Mouse (Mus musculus) CD8-positive naive resting alpha-beta T cell, adult 2 months (primary cell): ENCODE measurements around the gene St6galnac6.
A peak's percentile ranks its signal among the peaks of the same experiment; 100 is the strongest.

Experiments used
- DNase-seq, 2 experiments: peaks; one replicate each; pipeline ENCODE4 v3.0.0; 2022; ENCODE audit warnings: low read depth in 2 of 2, low spot score in 2 of 2

Gene St6galnac6

GRCm38 (mm10) chr2:32582830-32583799 lies 16.4 kb upstream of the St6galnac6 start:
- peak; percentile 74 to 80 for DNase-seq

GRCm38 (mm10) chr2:32585149-32585714 lies 14.3 kb upstream of the St6galnac6 start:
- no peak for DNase-seq

DNA sequence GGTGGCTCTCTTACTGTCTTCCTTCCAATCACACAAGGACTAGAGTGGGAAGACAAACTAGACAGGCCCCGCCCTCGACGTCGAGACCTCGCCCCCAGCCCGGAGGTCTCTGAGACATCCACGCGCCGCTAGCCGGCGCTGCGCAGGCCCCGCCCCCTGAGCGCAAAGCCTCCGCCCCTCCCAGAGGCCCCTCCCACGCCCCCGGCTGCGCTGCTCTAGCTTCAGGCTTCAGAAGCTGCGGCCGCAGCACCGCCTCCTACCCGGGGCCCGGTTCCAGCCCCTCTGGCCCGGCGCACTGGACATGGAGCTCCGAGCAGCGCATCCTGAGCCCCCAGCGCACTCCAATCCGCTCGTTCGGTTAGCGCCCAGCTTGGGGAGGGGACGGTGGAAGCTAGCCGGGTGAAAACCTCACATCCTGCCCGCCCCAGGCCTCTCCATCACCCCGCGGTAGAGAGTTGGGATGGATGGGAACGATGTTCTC lies 12.6 kb upstream of the St6galnac6 start, which contains the start of gene St6galnac4:
TSS of gene St6galnac4 (plus strand) at position 225 of the 481 bp plus-strand sequence.
- peak; percentile 72 to 86 for DNase-seq

- DNase-seq = peak; percentile 45 to 52
Observed at GRCm38 (mm10) chr2:32587731-32588321, 11.7 kb upstream of the St6galnac6 start.

- DNase-seq = no peak
Observed at GRCm38 (mm10) chr2:32589213-32589795, 10.2 kb upstream of the St6galnac6 start.

DNA sequence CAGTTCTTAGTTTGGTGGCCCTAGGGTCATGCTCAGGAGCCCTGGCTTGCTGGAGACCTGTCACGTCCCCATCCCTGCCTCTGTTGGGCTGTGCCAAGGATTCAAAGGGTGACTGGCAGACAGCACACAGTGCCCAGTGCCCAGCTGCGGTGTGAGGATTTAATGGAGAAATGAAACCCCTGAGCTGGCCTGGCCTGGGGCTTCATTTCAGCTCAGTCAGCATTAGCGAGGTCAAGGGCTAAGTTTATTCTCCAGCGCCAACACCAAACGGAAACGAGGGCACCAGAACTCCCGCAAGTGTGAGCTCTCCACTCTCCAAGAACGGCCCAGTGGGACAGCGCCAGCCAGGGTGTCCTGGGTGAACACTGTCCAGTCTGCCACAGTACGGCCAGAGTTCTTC lies 9.3 kb upstream of the St6galnac6 start:
- DNase-seq = no peak

GRCm38 (mm10) chr2:32591249-32591648 lies 8.3 kb upstream of the St6galnac6 start:
- no peak for DNase-seq

GRCm38 (mm10) chr2:32596725-32597124 lies 2.8 kb upstream of the St6galnac6 start:
- DNase-seq = no peak

DNA sequence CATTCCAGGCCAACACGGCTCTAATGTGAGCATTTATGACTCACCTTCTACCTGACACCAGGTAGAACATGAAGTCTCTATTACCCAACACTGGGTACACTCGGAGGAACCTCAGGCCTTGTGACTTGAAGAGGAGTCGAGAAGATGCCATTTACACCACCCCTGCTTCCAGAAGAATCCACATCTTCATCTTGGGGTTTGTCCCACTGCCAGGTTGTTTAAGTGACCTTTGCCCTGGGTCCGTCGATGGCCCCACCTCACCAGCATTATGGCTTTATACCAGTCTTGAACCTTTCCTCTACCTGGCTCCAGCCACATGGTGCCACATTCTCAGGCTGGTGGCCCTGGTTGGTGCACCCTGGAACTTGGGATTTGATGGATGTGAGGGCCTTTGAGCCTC lies 2.3 kb upstream of the St6galnac6 start:
- DNase-seq = no peak

DNA sequence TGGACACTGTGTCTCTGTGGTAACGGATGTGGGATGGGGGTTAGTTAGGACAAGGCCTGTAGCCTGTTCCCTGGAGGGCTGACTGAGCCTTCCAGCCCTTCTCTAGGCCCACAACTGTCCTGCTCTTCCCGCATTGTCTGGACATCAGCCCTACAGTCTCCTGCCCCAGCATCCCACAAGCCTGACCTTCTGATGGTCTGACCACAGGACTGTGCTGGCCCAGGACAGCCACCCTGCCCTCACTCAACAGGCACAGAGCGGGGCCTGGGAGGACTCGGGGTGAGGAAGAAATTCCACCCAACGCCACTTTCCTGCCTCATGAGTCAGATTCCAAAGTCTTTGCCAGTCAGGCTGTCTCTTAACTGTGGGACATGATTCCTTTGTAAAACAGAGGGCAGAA lies 1.8 kb upstream of the St6galnac6 start:
- DNase-seq = no peak

- no peak for DNase-seq
Observed at GRCm38 (mm10) chr2:32598506-32598905, 1.0 kb upstream of the St6galnac6 start.

- peak in 1 of 2 experiments; percentile 9 for DNase-seq
Observed at GRCm38 (mm10) chr2:32601417-32602065, 2.0 kb downstream of the St6galnac6 start.

- DNase-seq = peak; percentile 85 to 91
Observed at GRCm38 (mm10) chr2:32602600-32603054, 3.1 kb downstream of the St6galnac6 start.

DNA sequence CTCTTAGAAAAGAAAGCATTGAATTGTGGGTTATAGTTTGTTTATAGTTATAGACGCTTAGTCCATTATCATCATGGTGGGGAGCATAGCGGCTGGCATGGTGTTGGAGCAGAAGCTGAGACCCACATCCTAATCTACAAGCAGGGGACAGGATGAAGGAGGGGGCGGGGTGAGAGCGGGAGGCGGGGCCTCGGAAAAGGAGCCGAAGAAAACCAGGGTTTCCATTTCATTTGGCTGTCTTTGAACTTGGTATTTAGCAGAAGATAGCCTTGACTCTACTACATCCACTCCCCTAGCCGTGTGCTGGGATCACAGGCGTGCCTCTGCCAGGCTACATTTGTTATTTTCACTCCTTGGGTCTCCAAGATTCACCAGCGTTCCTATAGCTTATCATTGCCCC lies 5.1 kb downstream of the St6galnac6 start:
- DNase-seq = no peak

GRCm38 (mm10) chr2:32606161-32607142 lies 6.9 kb downstream of the St6galnac6 start:
- peak in 1 of 2 experiments; percentile 38 for DNase-seq

- peak in 1 of 2 experiments; percentile 12 for DNase-seq
Observed at GRCm38 (mm10) chr2:32607262-32607947, 7.9 kb downstream of the St6galnac6 start.

DNA sequence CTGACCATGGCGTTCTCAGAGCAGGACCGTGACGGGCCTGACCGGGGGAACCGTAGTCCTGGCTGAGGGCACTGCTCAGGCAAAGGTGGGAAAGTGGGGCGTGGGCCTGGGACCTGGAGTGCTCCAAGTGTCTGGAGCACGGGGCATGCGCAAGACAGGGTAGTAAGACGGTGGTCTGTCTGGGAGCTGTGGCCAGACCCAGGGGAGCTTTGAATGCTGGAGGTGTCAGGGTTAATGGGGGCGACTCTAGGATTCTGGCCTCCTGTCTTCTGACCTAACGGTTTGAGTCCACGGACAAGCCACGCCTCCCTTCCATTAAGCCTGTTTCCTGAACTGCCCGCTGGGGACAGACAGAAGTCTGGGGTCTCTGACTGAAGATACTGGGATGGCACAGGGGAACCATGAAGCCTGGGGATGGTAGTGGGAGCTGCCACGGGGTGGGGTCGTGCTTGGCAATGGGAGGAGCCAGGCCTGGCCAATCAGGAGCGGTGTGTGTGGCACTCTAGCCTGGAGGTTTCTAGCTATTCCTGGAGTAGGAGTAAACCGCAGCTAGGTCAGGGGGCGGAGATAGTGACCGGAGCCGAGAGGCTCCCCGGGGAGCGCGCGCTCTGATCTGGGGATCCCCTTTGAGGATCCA lies 8.8 kb downstream of the St6galnac6 start:
- DNase-seq = no peak

DNA sequence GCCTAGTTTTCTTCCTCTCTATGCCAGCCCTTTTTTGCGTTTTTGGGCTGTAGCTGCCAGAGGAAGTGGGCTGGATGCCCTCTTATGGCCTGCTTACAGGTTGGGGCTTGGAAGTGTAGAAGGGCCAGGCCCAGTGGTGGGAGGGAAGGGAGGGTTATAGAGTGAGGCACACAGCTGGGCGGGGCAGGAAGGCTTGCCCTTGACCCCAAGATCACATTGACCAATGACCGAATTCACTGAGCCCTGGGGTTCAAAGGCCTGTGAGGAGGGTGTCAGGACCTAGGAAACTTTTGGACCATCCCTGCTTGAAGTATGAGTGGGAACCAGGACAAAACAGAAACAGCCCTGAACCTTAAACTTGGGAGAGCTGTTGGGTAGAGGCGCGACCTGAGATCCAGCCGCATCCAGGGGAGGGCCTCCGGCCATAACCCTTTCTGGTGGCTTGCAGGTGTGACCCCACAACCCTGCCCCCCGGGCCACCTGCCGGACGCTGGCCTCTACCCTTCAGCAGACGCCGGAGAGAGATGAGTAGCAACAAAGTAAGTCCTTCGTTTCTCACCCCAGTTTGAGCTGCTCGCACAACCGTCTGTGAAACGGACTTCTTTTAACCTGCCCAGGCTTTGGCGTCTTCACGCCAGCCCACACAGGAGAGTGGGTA lies 9.4 kb downstream of the St6galnac6 start:
- DNase-seq = no peak
